Mouse (Mus musculus): ENCODE measurements around the gene Lrp10. TPM values are rescaled to one million over a fixed set of nuclear protein-coding genes. Genes with fewer than 3 reads are reported as not detected.
A peak's percentile ranks its signal among the peaks of the same experiment; 100 is the strongest.

The Lrp10 gene
- total RNA-seq, 2 experiments from 2014 or later: 27.9 to 36.5 TPM

GRCm38 (mm10) chr14:54427696-54428095 lies 36.2 kb upstream of the Lrp10 start:
- Histone ChIP-seq H3K4me3 (peak overlapping the region; percentile 98), H3K27ac (no peak overlapping the region)
- DNase-seq: no peak
- intact Hi-C loops (cut with DNase I): loop anchor here (5.0 kb wide), 2 partner anchors 65 to 175 kb away; partner anchors contain the start of genes Abhd4, Dad1 and Oxa1l
- TF ChIP-seq CTCF (IDR thresholded peaks at IDR 0.05): no peak

DNA sequence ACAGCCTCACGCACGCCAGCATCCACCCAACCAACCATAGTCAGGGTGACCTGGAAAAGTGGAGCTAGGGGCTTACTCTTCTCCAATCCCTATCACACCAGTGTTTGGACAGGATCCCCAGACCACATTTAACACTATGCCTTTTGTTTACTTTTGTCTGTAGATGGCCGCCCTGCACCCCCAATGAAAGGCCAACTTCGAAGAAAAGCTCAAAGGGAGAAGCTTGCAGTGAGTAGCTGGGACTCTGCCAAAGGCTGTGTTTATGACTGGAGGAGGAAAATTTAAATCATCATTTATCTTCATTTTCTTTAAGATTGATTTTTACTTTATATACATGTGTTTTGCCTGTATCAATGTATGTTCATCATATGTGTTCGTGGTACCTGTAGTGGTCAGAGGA lies 35.5 kb upstream of the Lrp10 start:
- H3K4me3 ChIP-seq: no peak overlapping the region
- DNase-seq: no peak
- TF ChIP-seq CTCF (IDR thresholded peaks at IDR 0.05): no peak
- intact Hi-C loops (cut with DNase I): loop anchor here (5.0 kb wide), 2 partner anchors 66 to 176 kb away; partner anchors contain the start of genes Abhd4, Dad1 and Oxa1l
- H3K27ac ChIP-seq: no peak overlapping the region

DNA sequence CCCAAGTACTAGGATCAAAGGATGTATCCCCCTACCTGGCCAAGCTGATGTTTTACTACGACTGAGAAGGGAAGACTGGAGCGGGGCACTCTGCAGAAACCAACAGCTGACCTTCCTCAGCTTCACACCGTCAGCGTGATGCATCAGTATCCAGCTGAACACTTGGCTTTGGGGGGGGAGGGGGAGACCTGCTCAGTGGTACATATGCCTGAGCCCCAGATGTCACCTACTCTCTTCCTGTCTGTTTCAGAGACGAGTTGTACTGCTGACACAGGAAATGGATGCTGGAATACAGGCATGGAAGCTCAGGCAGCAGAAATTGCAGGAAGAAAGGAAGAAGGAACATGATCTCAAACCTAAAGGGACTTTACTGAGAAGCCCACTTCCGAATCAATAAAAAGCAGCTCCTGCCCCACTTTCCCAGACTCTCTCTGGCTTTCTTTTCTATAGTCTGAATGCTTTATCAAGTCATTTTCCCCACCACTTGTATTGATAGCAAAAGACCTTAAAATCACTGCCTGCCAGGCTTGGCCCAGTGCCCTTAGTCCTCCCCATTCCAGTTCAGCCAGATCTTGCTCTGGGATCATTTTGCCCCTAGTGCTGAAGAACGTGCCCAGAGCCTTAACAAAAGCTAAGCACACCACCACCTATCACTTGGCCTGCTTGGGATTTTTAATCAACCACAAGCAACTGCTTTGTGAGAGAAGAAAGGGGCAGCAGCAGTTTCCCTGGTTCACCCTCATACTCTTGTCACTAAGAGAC lies 34.4 kb upstream of the Lrp10 start:
- no peak overlapping the region for H3K27ac ChIP-seq
- intact Hi-C loops (cut with DNase I): loop anchor here (5.0 kb wide), 2 partner anchors 67 to 177 kb away; partner anchors contain the start of genes Abhd4, Dad1 and Oxa1l
- H3K4me3 ChIP-seq: no peak overlapping the region
- DNase-seq: no peak
- TF ChIP-seq CTCF (IDR thresholded peaks at IDR 0.05): no peak

DNA sequence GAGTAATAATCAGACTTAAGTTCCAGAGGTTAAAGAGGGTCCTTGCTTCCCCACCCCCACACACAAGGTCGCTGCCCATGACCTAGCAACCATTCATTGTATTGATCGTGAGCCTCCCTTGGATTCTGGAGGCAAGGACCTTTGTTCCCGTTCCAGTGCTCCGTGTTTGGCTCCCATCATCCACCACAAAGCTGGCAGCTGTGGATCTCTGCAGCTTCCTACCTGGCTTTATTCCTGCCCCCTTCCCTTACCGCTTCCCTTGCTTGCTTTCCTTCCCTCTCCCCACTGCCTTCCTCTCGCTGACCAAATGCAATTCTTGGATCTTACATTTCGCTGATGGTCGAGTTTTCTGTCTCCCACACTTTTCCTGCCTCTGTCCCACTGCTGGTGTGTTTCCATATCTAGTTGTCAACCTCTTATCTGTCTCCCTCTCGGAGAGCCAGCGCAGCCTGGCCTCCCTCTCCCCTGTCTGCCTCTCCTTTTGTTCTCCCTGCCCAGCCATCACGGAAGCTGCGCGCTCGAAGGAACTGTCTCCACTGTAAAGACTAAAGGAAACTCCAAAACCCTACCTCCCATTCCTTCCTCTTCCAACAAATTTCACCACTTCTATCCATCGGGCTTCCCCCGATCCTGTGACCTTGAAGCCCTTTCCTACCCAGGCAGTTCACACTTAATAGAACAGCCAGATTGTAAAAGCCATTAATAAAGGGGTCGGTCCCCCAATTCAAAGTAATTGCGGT lies 33.4 kb upstream of the Lrp10 start:
- no peak for TF ChIP-seq CTCF (IDR thresholded peaks at IDR 0.05)
- intact Hi-C loops (cut with DNase I): no loop called here
- Histone ChIP-seq H3K4me3 (peak overlapping the region; percentile 88), H3K27ac (peak overlapping the region; percentile 89)
- no peak for DNase-seq

GRCm38 (mm10) chr14:54431334-54432077 lies 32.4 kb upstream of the Lrp10 start, which contains the start of gene Mmp14:
Mmp14 (plus strand) TSS chr14:54431612.
- intact Hi-C loops (cut with DNase I): no loop called here
- Histone ChIP-seq H3K4me3 (peak within 1 kb of the TSS; percentile 88), H3K27ac (peak within 1 kb of the TSS; percentile 89)
- TF ChIP-seq CTCF (IDR thresholded peaks at IDR 0.05): peak; percentile 50
- DNase-seq: peak; percentile 80

DNA sequence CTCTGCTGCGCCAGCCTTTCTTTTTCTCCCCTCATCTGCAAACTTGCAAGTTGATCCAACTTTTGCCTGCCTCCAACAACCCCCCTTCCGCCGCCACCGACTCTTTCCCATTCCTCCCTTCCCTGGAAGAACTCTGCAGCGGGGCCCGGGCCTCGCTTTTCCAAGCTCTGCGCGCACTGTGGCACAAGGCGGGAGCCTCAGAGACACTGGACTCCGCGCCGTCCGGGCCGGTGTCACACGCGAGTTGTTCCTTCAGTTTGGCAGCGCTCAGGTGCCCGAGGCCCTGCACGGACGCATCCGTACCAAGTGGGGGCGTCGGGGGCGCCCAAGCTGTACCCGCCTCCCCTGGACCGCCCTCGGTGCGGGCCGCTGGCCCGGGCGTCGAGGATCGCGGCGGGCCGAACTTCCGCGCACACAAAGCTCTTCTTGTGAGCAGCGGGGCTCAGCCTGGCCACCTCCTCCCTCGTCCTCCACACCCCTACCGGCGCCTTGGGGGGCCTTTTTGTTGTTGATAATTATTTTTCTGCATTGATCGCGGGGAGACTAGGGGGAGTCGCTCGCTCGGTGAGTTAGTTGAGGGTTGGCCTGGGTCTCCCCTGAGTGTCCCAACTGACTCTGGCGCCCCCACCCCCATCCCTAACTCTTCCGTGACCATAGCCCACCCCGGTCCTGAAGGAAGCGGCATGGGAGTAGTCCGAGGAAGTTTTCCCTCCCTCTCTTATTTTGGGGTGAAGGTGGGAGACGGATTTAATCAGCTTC lies 31.7 kb upstream of the Lrp10 start:
- intact Hi-C loops (cut with DNase I): no loop called here
- H3K4me3 ChIP-seq: peak overlapping the region; percentile 88
- H3K27ac ChIP-seq: peak overlapping the region; percentile 89
- peak; percentile 60 for DNase-seq
- TF ChIP-seq CTCF (IDR thresholded peaks at IDR 0.05): no peak

GRCm38 (mm10) chr14:54432837-54433830 lies 30.8 kb upstream of the Lrp10 start:
- intact Hi-C loops (cut with DNase I): no loop called here
- H3K27ac ChIP-seq: peak overlapping the region; percentile 89
- peak overlapping the region; percentile 88 for H3K4me3 ChIP-seq
- TF ChIP-seq CTCF (IDR thresholded peaks at IDR 0.05): no peak
- DNase-seq: peak; percentile 56

GRCm38 (mm10) chr14:54433941-54434531 lies 29.9 kb upstream of the Lrp10 start:
- no peak for TF ChIP-seq CTCF (IDR thresholded peaks at IDR 0.05)
- intact Hi-C loops (cut with DNase I): no loop called here

GRCm38 (mm10) chr14:54435194-54435918 lies 28.6 kb upstream of the Lrp10 start:
- Histone ChIP-seq H3K27ac (no peak overlapping the region), H3K4me3 (no peak overlapping the region)
- intact Hi-C loops (cut with DNase I): no loop called here
- no peak for DNase-seq
- TF ChIP-seq CTCF (IDR thresholded peaks at IDR 0.05): no peak

More at GRCm38 (mm10) chr14:54433941-54434531, 29.9 kb upstream of the Lrp10 start:
- peak overlapping the region; percentile 88 for H3K4me3 ChIP-seq
- peak; percentile 43 for DNase-seq
- peak overlapping the region; percentile 89 for H3K27ac ChIP-seq

DNA sequence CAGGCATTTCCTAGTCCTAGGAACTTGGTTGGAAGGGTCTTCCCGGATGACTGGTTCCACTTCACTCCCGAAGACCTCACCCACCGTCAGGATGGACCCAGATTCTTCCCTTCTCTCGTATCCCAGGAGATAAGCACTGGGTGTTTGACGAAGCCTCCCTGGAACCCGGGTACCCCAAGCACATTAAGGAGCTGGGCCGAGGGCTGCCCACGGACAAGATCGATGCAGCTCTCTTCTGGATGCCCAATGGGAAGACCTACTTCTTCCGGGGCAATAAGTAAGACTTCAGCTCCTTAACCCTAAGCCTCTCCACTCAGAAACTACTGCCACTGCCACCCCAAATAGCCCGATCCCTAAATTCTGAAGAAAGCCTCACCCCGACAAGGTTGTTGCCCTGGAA lies 24.8 kb upstream of the Lrp10 start:
- DNase-seq: no peak
- Histone ChIP-seq H3K4me3 (no peak overlapping the region), H3K27ac (no peak overlapping the region)
- TF ChIP-seq CTCF (IDR thresholded peaks at IDR 0.05): no peak
- intact Hi-C loops (cut with DNase I): no loop called here

Data from gastrocnemius, adult 2 months (tissue).